Mouse (Mus musculus) bone marrow, adult 2 months (tissue): ENCODE measurements at regions not wholly inside any gene's neighbourhood (a gene's known extent, or its start where the extent isn't known, plus 50 kb on each side); places are given as distances from the start of the nearest gene placed in this dataset.

Experiments
- CTCF ChIP-seq: fragments of 200-500 bp; IDR thresholded peaks from 2 replicates; pipeline ENCODE4 v1.5.1; 2011; ENCODE audit warnings: low read length, control low read depth; ENCODE audit not compliant: control insufficient read depth, insufficient read depth
- POLR2A ChIP-seq: fragments of 200-500 bp; IDR thresholded peaks from 2 replicates; pipeline ENCODE4 v1.6.1; 2011; ENCODE audit warnings: low read depth, mild to moderate bottlenecking, control low read depth, low read length, borderline replicate concordance; ENCODE audit not compliant: control insufficient read depth

DNA sequence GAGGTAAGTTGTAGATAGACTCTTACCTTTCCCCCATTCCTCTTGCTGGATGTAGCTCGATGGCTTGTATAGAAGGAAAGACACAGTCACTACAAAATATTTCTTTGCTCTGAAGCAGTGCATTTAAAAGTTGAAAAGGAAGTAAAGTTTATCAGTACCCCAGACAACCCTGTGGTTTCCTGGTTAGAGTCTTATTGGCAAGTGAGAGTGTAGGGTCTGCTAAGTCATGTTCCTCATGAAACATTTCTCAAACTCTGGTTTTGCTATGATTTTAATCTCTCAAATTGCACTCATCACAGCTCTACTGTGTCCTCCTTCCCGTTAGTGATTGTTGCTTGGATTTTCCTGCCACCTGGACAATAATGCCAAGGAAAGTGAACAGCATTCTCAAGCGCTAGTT is 146.4 kb upstream of the Mrgpra3 start:
- TF ChIP-seq CTCF (no peak), POLR2A (no peak)
